Mouse (Mus musculus) naive thymus-derived CD4-positive, alpha-beta T cell, adult 2 months (primary cell): ENCODE measurements around the gene Optn.
A peak's percentile ranks its signal among the peaks of the same experiment; 100 is the strongest.

ENCODE experiments used
- DNase-seq: peaks from one replicate; pipeline ENCODE4 v3.0.0-alpha.2; 2011; ENCODE audit warnings: low read depth

Optn gene

DNA sequence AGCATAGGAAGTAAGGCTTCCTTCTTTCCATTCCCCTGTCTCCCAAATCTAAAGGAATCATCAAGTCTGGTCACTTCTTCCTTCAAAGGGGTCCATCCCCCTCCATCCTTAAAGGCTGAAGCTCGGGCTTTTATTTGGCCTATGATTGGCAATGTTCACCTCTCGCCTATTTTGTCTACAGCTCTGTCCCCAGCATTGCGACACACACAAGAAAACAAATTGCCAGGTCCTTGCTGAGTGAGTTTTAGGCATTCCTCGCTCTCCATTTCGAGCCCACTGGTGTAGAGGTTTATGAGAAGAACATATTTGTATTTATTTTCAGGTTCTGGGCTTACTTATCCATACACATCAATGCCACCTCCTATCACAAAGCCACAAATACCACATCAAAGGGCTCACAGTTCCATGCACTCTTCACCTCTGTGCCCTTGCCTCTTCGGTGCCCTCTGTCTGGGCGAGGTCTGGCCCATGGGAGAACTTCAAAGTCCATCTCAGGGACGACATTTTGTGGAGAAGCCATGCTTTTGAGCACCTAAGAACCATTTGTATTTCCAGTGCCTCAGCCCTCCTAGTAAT is 2.6 kb downstream of the Optn start:
- DNase-seq, result peak; percentile 36

DNA sequence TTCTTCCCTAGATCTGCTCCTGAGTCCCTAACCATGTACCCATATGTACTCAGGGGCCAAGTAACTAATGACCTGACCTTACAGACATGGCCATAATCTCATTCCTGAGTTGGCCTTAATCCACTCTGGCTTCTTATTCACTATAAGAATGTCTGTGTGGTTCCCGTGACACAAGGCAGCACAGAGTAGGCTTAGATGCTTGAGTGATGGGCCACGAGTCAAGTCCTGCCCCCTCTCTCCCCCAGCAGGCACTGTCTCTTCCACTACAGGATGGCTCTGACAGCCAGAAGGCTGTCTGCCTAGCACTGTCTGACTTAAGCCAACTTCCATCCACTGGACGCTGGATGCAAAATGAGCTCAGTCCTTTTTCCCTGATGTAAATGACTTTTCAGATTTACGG is 3.9 kb downstream of the Optn start:
- no peak for DNase-seq

- DNase-seq, result no peak
These were observed 5.4 kb downstream of the Optn start for GRCm38 (mm10) chr2:5058436-5058835.

GRCm38 (mm10) chr2:5050562-5050961 is 13.3 kb downstream of the Optn start:
- DNase-seq, result no peak

DNA sequence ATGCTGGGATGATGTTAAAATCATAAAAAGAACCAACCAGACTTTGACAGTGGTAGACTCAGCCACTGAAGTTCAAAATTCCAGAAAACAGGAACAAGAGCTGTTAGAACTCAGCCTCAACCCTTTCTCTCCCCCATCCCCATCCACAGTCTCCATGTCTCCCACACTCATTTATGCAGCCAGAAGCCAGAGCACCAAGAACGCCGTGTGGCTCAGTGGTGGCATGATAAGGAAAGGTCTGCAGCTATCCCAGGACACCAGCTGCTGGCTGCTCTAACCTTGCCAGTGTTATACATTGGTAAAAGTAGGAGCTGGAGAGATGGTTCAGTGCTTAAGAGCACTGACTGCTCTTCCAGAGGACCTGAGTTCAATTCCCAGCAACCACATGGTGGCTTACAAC is 16.8 kb downstream of the Optn start:
- no peak for DNase-seq

DNA sequence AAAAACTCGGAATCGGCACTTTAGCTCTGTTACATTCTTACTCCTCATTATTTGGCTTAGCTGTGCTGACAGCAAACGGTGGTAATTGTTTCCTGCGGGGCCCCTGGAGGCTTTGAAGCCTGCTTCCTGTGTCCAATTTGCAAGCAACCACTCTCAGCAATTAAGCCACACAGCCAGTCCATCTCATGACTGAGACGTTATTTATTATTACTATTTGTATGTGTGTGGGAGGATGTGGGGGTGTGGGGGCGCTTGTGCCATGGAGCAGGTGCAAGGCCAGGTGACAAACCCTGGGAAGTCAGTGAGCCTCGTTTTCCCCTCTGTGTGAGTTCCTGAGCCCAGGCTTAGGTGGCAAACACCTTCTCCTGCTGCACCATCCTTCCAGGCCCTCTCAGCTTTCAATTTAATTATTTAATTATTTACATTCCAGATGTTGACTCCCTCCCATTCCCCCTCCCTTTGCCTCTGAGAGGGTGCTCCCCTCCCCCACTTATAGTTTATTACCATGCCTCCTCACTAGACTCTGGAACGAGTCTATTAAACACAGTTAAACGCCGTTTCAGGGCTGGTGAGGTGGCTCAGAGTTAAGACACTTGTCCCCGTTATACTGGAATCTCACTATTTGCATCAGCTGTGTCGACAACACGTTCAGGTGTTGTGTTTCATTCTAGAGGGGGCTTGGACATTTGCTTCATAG is 18.4 kb downstream of the Optn start:
- no peak for DNase-seq

GRCm38 (mm10) chr2:5044321-5044720 is 19.5 kb downstream of the Optn start:
- no peak for DNase-seq

GRCm38 (mm10) chr2:5043476-5043761 is 20.4 kb downstream of the Optn start:
- no peak for DNase-seq

GRCm38 (mm10) chr2:5042616-5043475 is 21.0 kb downstream of the Optn start:
- no peak for DNase-seq

- no peak for DNase-seq
These were observed 22.0 kb downstream of the Optn start for GRCm38 (mm10) chr2:5041854-5042253.

GRCm38 (mm10) chr2:5040281-5041161 is 23.3 kb downstream of the Optn start:
- no peak for DNase-seq

DNA sequence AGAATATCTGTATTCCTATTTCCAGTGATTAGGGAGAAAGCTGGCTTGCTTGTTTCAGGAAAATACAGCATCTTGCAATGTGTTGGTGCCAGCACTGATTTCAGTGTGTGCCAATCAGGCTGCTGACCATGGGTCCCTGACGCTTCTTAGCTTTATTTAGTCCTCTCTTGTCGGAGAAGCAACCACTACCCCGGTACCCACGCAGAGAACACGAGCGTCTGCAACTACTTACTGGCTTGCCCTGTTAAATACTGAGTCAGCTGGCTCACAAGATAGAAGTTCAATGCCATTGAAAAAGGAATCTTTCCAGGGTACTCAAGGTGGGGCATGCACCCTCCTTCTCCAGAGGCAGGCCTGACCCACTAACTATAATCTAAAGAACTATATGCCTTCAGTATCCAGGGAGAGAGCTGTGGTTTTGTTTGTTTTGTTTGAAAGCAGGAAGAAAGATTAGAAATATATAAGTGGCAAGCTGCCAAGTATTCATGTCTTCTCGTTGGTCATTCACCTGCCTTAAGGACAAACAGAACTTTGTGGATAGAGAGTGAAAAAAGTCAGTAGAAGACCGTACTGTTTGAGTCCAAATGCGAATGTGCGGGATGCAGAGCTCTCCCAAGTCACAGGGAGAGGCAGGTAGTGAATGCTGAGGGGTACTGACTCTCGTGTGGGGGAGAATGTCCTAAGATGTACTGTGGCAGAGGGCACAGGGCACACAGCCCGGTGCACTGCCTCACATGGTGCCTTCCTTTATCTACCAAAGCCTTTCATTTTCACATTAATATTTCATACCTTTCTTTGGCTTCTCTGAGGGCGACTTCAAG is 24.3 kb downstream of the Optn start:
- no peak for DNase-seq

DNA sequence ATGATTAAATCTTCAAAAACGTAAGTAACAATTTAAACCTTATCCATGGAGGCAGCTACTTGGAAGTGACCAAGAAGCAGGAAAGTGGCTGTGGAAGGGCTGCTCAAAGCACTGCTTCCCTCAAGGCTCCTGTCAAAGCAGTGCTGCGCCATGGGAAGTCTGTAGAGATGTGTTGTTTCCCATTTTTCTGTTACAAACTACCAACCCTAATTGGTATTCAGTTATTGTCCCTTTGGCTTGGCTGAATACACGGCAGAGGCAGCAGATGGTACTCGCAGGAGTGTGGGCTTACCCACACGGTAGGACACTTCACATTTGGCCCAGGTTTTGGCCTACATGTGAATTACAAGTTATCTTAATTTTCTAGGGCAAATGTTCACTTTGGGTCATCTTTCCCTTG is 25.5 kb downstream of the Optn start:
- no peak for DNase-seq

DNA sequence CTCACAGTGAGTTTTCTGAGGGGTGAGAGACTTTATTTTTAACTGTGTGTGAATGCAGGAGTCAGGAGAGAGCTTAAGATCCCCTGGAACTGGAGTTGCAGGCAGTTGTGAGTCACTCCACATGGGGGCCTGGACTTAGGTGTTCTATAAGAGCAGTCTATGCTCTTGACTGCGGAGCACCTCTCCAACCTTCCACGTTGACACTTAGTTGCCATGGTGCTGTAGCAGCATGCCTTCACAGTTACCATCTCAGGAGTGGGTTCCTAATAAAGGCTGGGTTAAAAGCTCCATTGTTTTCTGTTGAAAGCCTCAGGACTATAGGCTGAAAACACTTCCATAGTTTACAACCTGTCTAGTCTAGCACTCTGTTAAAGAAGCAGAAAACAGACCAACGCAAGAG is 26.5 kb downstream of the Optn start:
- no peak for DNase-seq

GRCm38 (mm10) chr2:5036411-5037076 is 27.3 kb downstream of the Optn start:
- no peak for DNase-seq

DNA sequence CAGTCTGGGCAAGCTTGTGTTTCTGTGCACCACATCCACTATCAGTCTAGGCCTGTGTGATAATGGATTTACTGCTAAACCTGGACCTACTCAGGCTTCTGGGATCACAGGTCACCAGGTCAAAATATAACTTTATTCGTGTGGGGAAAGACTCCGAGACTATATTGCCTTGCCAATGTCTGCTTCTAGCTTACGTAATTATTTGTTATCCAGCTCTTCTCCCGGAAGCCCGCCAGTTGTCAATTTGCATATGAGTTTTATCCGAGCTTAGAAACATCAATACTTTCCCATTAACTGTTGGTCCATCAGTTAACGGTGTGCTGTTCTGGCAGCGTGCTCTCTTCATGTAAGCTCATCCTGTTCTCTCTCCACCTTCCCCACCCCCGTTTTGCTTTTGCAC is 28.6 kb downstream of the Optn start:
- DNase-seq, result no peak

DNA sequence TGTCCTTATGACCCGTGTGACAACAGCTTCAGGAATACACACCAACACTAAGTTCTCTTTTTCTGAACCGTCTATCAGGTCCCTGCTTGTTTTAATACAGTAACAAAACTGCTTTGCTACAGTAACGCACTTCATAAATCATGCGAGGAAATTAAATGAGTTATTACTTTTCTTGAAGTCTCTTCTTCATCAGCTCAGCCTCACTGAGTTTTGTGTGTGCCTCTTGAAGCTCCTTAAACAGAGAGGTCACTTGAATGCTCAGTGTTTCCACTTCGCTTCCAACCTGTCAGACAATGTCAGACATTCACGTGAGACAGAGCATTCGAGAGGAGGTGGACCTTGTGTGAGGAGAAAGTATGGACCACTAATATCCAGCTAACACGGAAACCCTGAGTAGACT is 29.1 kb downstream of the Optn start:
- DNase-seq, result no peak

DNA sequence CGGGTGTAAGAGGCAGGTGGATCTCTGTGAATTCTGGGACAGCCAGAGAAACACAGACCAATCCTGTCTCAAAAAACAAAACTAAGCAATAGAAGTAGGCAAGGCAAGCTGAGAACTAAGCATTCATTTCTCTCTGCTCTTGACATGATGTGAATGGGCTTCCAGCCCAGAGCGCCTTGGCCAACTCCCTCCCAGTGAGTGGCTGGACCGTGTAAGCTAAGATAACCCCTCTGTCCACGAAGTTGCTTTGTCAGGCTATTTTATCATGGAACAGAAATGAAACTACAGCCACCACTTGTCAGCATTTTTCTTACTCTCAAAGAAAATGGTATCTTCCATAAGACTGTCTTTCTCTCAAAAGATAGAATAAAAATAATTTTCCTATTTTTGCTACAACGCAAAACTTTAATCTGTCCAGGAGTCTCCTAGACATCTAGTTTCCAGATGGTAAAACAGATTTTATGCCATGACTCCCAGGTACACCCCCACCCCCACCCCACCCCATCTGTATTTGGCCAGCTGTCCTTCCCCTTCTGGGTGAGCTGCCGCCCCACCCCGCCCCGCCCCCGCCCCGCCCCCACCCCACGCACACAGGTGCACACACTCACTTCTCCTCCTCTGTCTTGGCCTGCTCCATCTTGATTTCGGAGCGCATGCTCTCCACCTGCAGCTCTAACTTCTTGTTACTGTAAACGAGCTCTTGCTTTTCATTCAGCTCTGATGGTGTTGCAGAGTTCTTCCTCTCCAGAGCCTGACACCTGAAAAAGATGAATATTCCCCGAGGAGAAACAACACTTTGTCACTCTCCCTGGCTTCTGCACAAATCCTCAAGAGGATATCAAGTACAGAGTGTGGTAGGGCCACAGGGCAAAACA is 30.1 kb downstream of the Optn start:
- DNase-seq, result no peak

DNA sequence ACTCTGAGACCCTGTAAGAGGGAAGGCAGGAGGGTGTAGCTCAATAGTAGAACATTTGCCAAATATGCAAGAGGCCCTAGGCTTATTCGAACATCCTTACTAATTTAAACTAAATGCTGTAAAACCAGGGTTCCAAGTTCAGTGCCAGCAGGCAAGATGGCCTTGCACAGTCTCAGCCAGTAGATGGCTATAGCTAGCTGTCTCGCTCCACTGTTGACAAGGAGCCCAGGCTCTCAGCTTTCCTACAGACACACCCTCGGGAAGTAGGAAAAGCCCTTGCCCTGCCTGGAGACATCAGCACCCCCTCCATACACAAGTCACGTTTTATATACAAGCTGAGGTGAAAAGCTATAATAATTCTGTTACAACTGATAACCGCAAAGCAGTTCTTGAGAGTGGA is 31.2 kb downstream of the Optn start:
- DNase-seq, result no peak

- no peak for DNase-seq
These were observed 32.6 kb downstream of the Optn start for GRCm38 (mm10) chr2:5031215-5031614.
